Mouse (Mus musculus) heart, embryonic 13.5 days (tissue): ENCODE measurements around the gene Mbnl2. TPM values are rescaled to one million over a fixed set of nuclear protein-coding genes. Genes with fewer than 3 reads are reported as not detected.

ENCODE experiments used
- ATAC-seq: fragments of 200-750 bp; cut with Nextera tagmentation; 2 replicates; pipeline ENCODE4 v1.8.0; 2017; ENCODE audit warnings: moderate TSS enrichment; ENCODE audit not compliant: insufficient number of reproducible peaks, low FRiP score, low TSS enrichment; ENCODE audit errors: extremely low read depth
- H3K27ac ChIP-seq: fragments of 300-500 bp; sonication (generic); replicated peaks from 2 replicates; pipeline ENCODE4 v1.5.1; 2015; ENCODE audit warnings: moderate library complexity, mild to moderate bottlenecking, inconsistent platforms
- H3K27me3 ChIP-seq: fragments of 300-500 bp; sonication (generic); replicated peaks from 2 replicates; pipeline ENCODE4 v1.6.1; 2015; ENCODE audit warnings: mild to moderate bottlenecking, inconsistent platforms
- H3K36me3 ChIP-seq: fragments of 300-500 bp; sonication (generic); 2 replicates; pipeline ENCODE4 v1.6.1; 2015; ENCODE audit warnings: mild to moderate bottlenecking, inconsistent platforms
- H3K4me1 ChIP-seq: fragments of 300-500 bp; sonication (generic); 2 replicates; pipeline ENCODE4 v1.6.1; 2015; ENCODE audit warnings: inconsistent platforms
- H3K4me2 ChIP-seq: fragments of 300-500 bp; sonication (generic); 2 replicates; pipeline ENCODE4 v1.6.1; 2015; ENCODE audit warnings: inconsistent platforms, mild to moderate bottlenecking, moderate library complexity
- H3K4me3 ChIP-seq: fragments of 300-500 bp; sonication (generic); 2 replicates; pipeline ENCODE4 v1.5.1; 2015; ENCODE audit warnings: moderate library complexity, mild to moderate bottlenecking, inconsistent platforms
- H3K9ac ChIP-seq: fragments of 300-500 bp; sonication (generic); 2 replicates; pipeline ENCODE4 v1.6.1; 2015; ENCODE audit warnings: inconsistent platforms, mild to moderate bottlenecking, moderate library complexity
- H3K9me3 ChIP-seq: fragments of 300-500 bp; sonication (generic); 2 replicates; pipeline ENCODE4 v1.6.1; 2016; ENCODE audit warnings: inconsistent platforms
- WGBS: fragments of 180-500 bp; shearing (Covaris S2); methylation state at CpG from one replicate; pipeline ENCODE4 v1.1.7; 2015; ENCODE audit warnings: mixed read lengths; 5-methylcytosine and 5-hydroxymethylcytosine counted together
- polyA plus RNA-seq: library from polyadenylated mRNA; unstranded; fragments of >200 nt; fragmentation: Nextera tagmentation; extraction: Ambion mirVana; gene quantifications from 2 replicates; pipeline ENCODE4 v1.2.1, GENCODE M21; 2015

Mbnl2 gene
- polyA plus RNA-seq, 1 experiment from 2014 or later, result 88.9 TPM

DNA sequence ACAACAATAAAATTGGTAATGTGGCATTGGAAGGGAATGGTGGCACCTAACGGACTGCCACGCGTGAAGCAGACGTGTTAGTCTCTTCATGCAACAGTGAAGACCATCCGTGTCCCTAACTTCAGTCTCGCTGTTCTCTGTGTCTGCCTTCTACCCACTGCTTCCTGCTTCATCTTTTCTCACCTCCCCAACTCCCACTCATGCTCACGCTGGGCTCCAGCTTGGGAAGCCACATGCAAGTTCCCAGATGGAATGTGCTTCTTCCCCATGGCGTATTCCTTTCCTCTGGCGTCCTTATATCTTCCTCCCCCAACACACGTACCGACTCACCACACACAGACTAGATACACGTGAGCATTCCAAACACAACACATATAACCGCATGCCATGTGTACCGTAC, 99.3 kb downstream of the Mbnl2 start:
- no peak for ATAC-seq
- Histone ChIP-seq H3K4me2 (no peak overlapping the region), H3K27me3 (no peaks in the 10 kb centered on the region), H3K9ac (no peak overlapping the region), H3K27ac (no peak overlapping the region), H3K4me3 (no peak overlapping the region), H3K9me3 (no peaks in the 10 kb centered on the region), H3K36me3 (peaks cover 10% of the 10 kb centered on the region), H3K4me1 (peaks cover 89% of the 10 kb centered on the region)
- 80% methylated on average over 14 of the region's 14 CpGs for WGBS

DNA sequence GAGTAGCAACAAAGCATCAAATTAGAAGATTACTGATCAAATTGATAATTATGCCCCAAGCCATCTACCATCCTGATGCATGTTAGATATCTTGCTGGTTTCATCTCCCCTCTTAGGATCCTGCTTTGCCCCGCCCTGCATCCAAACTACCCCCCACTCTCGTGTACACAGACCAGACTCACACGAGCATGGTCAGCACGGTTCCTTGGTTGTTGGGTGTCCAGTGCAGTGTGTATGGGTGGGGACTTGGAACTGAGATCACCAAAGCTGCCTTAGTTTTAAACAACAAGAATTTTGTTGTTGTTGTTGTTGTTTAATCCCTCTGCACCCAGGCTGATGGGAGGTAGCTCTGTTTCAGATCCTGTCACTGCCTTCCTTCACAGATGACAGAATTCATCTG, 101.7 kb downstream of the Mbnl2 start:
- Histone ChIP-seq H3K36me3 (peaks cover 30% of the 10 kb centered on the region), H3K4me3 (no peak overlapping the region), H3K4me2 (no peak overlapping the region), H3K9me3 (no peaks in the 10 kb centered on the region), H3K27ac (no peak overlapping the region), H3K9ac (no peak overlapping the region), H3K27me3 (no peaks in the 10 kb centered on the region), H3K4me1 (peaks cover 82% of the 10 kb centered on the region)
- WGBS, result 81% methylated on average over 4 of the region's 4 CpGs
- no peak for ATAC-seq

DNA sequence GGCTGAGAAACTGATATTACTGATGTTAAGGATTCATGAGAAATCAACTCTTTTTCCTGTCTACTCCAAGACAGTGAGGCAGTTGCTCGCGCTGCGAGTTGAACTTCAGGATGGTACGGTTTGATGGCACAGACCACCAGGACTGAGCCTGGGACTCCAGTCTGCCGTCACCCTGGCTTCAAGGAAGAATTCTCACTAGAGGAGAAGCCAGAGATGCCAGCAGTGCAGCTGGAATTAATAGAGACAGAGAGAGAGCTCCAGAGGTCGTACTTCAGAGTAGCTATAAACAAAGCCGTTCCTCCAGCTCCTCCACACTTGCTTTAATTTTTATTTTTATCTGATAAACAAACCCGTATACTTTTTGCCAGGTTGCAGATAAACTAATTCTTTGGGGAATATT, 102.5 kb downstream of the Mbnl2 start:
- no peak overlapping the region for H3K4me2 ChIP-seq
- H3K27me3 ChIP-seq, result no peaks in the 10 kb centered on the region
- no peaks in the 10 kb centered on the region for H3K9me3 ChIP-seq
- peaks cover 31% of the 10 kb centered on the region for H3K36me3 ChIP-seq
- no peak overlapping the region for H3K27ac ChIP-seq
- H3K4me3 ChIP-seq, result no peak overlapping the region
- H3K4me1 ChIP-seq, result peaks cover 81% of the 10 kb centered on the region
- ATAC-seq, result no peak
- H3K9ac ChIP-seq, result no peak overlapping the region
- WGBS, result 61% methylated on average over 8 of the region's 8 CpGs

DNA sequence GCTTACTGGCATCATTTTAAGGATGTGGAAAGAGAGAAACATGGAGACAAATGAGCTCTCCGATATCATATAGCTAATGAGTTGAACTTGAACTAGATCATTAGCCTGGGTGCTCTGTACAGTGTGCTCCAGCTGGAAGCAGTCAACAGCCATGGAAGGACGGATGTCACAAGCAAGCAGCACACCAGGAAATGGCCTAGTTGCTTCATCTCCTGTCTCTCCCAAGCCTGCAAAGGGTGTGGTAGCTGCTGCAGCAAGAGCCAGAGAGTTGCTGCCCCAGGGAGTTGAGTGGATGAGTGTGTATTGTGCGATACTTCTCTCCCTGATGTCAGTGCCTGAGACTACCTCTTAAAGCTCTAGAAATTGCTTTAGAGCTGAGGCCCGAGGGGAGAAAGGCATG, 104.2 kb downstream of the Mbnl2 start:
- Histone ChIP-seq H3K9ac (no peak overlapping the region), H3K4me3 (no peak overlapping the region), H3K27ac (0 out of 2 replicates have a peak overlapping the region, but pooled peaks have one; percentile 25), H3K27me3 (no peaks in the 10 kb centered on the region), H3K9me3 (no peaks in the 10 kb centered on the region), H3K4me2 (no peak overlapping the region), H3K4me1 (peaks cover 66% of the 10 kb centered on the region), H3K36me3 (peaks cover 31% of the 10 kb centered on the region)
- 60% methylated on average over 4 of the region's 4 CpGs for WGBS
- ATAC-seq, result no peak

DNA sequence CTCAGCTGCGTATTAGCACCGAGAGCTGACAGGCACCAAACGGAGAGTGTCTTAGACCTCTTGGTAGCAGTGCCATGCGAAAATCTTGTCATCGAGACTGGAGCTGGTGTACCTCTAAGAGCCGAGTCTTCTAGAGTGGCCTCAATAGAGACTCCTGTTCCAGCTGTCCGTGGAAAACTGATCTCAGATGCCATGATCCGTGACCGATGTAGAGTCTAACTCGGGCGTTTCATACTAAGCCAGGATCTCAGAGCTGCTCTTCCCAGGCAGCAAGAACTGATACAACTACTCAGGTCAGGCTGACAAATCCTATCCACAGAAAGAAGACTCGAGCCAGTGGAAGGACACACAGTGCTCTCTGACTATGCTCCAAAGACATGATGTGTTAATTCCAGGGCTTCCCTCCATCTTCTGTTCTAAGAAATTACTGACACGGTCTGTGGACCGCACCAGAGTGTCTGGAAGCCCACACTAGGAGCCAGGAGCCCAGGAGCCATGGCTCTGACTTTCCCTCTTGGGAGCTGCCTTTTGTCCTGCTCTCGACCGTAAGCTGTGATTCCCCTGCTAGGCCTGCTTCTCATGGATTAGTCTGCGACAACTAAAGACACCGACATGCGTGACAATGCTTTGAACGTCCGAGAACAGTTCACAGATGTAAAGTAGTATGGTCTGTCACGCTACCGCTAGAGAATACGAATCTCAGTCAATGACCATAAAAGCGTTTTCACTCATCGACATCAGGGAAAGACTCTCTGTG, 106.1 kb downstream of the Mbnl2 start:
- whole genome bisulfite sequencing, result 71% methylated on average over 26 of the region's 26 CpGs
- H3K36me3 ChIP-seq, result peaks cover 31% of the 10 kb centered on the region
- H3K4me2 ChIP-seq, result peak overlapping the region; percentile 20; the same call in 1 of the 2 replicates
- H3K9ac ChIP-seq, result no peak overlapping the region
- H3K27me3 ChIP-seq, result no peaks in the 10 kb centered on the region
- no peaks in the 10 kb centered on the region for H3K9me3 ChIP-seq
- peak overlapping the region; percentile 56; the same call in 1 of the 2 replicates for H3K27ac ChIP-seq
- no peak overlapping the region for H3K4me3 ChIP-seq
- no peak for ATAC-seq
- peaks cover 54% of the 10 kb centered on the region for H3K4me1 ChIP-seq

DNA sequence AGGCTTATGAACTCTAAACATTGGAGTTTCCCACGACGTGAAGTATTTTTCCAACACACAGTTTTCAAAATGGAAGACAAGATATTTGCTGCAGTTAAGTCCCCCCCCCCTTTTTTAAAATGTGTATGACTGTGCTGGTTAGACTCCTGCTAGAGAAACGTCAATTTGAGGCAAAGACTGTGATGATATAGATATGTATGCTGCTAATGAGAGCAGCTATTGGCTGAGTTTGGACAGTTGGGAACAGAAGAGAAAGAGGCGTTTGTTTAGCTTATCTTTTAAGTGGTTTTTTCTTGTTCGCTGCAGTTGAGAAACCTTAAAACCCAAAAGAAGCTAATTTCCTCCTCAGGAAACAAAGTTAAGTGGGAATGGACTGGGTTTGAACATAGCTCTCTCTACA, 106.7 kb downstream of the Mbnl2 start:
- no peak for ATAC-seq
- 44% methylated on average over 5 of the region's 5 CpGs for WGBS
- no peaks in the 10 kb centered on the region for H3K9me3 ChIP-seq
- H3K4me2 ChIP-seq, result no peak overlapping the region
- H3K9ac ChIP-seq, result no peak overlapping the region
- no peak overlapping the region for H3K4me3 ChIP-seq
- H3K27ac ChIP-seq, result peak overlapping the region; percentile 56; the same call in 1 of the 2 replicates
- peaks cover 31% of the 10 kb centered on the region for H3K36me3 ChIP-seq
- H3K27me3 ChIP-seq, result no peaks in the 10 kb centered on the region
- peaks cover 57% of the 10 kb centered on the region for H3K4me1 ChIP-seq

DNA sequence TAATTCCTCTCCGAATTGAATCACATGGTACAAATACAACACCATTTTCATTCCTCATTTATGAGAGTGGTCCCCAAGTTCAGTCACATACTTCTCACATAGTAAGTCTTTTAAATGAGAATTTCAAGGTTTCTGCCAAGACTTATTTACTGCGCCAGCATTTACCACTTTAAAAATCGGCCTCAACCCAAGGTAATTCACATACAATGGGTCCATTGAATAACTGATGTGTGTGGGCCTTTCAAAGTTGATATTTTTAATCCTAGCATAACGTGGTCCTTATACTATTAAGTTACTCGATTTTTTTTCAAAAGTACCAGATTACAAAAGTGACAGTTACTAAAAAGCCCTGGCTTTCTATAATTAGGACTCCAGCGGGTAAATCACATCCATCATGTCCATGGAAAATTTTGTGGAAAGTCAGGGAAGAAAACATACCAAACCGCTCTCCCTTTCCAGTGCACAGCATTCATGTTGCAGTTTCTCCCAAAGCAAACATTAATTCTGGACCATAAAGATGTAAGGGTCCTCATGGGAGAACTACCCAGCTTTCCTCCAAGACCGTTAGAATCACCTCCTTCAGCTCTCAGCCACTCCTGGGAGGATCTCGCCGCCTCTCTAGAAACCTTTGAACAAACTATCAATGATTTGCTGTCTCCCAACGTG, 107.8 kb downstream of the Mbnl2 start:
- H3K4me1 ChIP-seq, result peaks cover 57% of the 10 kb centered on the region
- no peak overlapping the region for H3K27ac ChIP-seq
- H3K4me3 ChIP-seq, result no peak overlapping the region
- peaks cover 31% of the 10 kb centered on the region for H3K36me3 ChIP-seq
- WGBS, result 78% methylated on average over 11 of the region's 11 CpGs
- H3K9ac ChIP-seq, result no peak overlapping the region
- H3K27me3 ChIP-seq, result no peaks in the 10 kb centered on the region
- H3K9me3 ChIP-seq, result no peaks in the 10 kb centered on the region
- ATAC-seq, result no peak
- no peak overlapping the region for H3K4me2 ChIP-seq

DNA sequence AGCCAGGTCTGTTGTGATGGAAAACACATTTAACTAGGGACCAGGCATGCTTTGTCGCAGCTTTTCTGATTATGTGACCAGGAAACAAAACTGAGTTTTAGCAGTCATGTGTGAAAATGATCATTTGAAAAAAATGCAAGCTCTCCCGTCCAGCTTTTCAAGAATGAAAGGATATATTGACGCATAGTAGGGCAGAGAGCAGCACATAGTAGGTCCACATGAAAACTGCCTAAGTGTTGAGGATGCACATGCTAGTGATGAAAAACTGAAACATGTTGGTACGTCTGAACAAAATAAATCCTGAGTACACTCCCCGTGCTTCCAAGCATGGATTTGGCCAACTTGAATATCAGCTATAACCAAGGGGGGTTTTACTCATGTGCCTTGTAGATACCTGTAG, 109.1 kb downstream of the Mbnl2 start:
- Histone ChIP-seq H3K9ac (no peak overlapping the region), H3K9me3 (no peaks in the 10 kb centered on the region), H3K27ac (no peak overlapping the region), H3K4me1 (peaks cover 56% of the 10 kb centered on the region), H3K27me3 (no peaks in the 10 kb centered on the region), H3K36me3 (peaks cover 29% of the 10 kb centered on the region), H3K4me3 (no peak overlapping the region), H3K4me2 (no peak overlapping the region)
- WGBS, result 91% methylated on average over 5 of the region's 5 CpGs
- no peak for ATAC-seq

DNA sequence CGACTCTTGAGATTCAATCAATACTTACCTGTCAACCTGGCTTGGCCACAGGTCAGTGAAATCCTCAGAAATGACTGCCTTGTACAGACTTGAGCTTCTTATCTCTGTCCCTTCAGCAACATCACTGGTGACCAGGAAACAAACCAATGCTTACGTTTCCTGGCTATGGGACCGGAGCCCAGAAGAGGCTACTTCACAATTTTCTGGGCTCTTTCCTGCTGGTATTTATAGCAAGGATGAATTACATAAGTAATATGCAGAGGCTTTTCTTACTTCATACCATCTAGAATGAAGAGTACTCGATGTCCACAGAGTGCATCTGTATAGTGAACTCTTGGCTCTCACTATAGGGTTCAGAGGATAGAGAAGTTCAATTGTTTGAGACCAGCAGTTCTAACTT, 111.8 kb downstream of the Mbnl2 start:
- Histone ChIP-seq H3K9ac (no peak overlapping the region), H3K4me2 (no peak overlapping the region), H3K27me3 (no peaks in the 10 kb centered on the region), H3K9me3 (0 out of 2 replicates have a peak, but pooled peaks cover 4% of the 10 kb centered on the region), H3K36me3 (peaks cover 32% of the 10 kb centered on the region), H3K4me1 (peaks cover 51% of the 10 kb centered on the region), H3K4me3 (no peak overlapping the region), H3K27ac (peak overlapping the region; percentile 13)
- ATAC-seq, result no peak
- WGBS, result 34% methylated on average over 4 of the region's 4 CpGs

DNA sequence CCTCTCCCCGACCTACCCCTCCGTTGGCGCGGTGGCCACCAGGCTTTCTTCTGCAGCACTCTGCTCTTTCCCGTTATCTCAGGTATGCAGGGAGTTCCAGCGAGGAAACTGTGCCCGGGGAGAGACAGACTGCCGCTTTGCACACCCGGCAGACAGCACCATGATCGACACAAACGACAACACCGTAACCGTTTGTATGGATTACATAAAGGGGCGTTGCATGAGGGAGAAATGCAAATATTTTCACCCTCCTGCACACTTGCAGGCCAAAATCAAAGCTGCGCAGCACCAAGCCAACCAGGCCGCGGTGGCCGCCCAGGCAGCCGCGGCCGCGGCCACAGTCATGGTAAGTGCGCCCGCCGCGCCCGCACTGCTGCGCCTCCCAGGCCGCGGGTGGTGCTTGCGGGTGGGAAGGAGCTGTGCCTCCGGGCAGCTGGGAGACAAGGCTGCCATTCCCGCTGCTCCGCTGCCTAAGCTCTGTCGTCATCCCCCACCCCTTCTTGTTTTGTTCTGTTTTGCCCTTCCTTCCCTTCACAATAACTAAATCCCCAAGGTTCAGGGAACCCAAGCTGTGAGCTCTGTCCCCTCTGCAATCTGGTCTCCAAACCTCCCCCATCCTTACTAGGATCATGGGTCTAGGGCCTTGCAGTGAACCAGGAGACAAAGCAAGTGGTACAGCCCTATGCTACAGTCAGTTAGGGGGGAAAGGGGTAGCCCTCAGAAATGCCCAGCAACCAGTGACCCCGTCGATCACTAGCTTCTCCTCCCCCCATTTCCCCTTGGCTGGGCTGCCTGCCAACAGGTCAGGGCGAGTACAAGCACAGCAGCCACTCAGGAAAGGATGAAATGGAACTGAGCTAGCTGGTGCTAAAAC, 113.6 kb downstream of the Mbnl2 start:
- ATAC-seq, result peak; percentile 53
- peak overlapping the region; percentile 78 for H3K9ac ChIP-seq
- H3K9me3 ChIP-seq, result 0 out of 2 replicates have a peak, but pooled peaks cover 4% of the 10 kb centered on the region
- peak overlapping the region; percentile 38 for H3K4me3 ChIP-seq
- H3K4me2 ChIP-seq, result peak overlapping the region; percentile 58
- H3K27ac ChIP-seq, result peak overlapping the region; percentile 78
- WGBS, result 7% methylated on average over 37 of the region's 38 CpGs
- H3K36me3 ChIP-seq, result peaks cover 48% of the 10 kb centered on the region
- no peaks in the 10 kb centered on the region for H3K27me3 ChIP-seq
- peaks cover 44% of the 10 kb centered on the region for H3K4me1 ChIP-seq
